In genomic region chr15:79903963-79904362, GRCm38 (mm10) we compare ENCODE assay signal across 26 mouse cellular contexts.
"Had no signal": no experiment of that assay in that cellular context is flagged by ENCODE, and none has a peak within 500 bp of the region (broad histone marks: within the 10 kb centered on the region; RNA-seq: fewer than 3 reads in every experiment).

No protein-coding gene starts in this region.

- H3K36me3 ChIP-seq: heart, embryonic 15.5 days; hindbrain, embryonic 13.5 days; hindbrain, embryonic 15.5 days; limb, embryonic 10.5 days had no signal

- H3K27me3 ChIP-seq: heart, embryonic 15.5 days; hindbrain, embryonic 13.5 days; hindbrain, embryonic 15.5 days; liver, embryonic 13.5 days had no signal

- H3K9ac ChIP-seq: heart, embryonic 13.5 days; heart, embryonic 15.5 days; hindbrain, embryonic 13.5 days; hindbrain, embryonic 15.5 days; kidney, embryonic 15.5 days; limb, embryonic 12.5 days; liver, embryonic 13.5 days had no signal

- H3K4me2 ChIP-seq: heart, embryonic 11.5 days; heart, embryonic 13.5 days; heart, embryonic 15.5 days; hindbrain, embryonic 13.5 days; hindbrain, embryonic 15.5 days; kidney, embryonic 15.5 days; limb, embryonic 12.5 days; liver, embryonic 13.5 days had no signal

- H3K4me3 ChIP-seq: heart, adult 2 months; heart, embryonic 13.5 days; heart, embryonic 15.5 days; hindbrain, embryonic 13.5 days; hindbrain, embryonic 15.5 days; kidney, embryonic 15.5 days; layer of hippocampus, adult 2 months; left cerebral cortex, adult 2 months; limb, embryonic 10.5 days; limb, embryonic 12.5 days; liver, embryonic 13.5 days had no signal

- H3K4me1 ChIP-seq: heart, embryonic 13.5 days; heart, embryonic 15.5 days; hindbrain, embryonic 13.5 days; hindbrain, embryonic 15.5 days; kidney, embryonic 15.5 days; limb, embryonic 12.5 days had no signal

- ATAC-seq: hindbrain, postnatal 0 days; intestine, embryonic 16.5 days had no signal

- H3K9me3 ChIP-seq: heart, embryonic 13.5 days; heart, embryonic 15.5 days; hindbrain, embryonic 13.5 days; hindbrain, embryonic 15.5 days; kidney, embryonic 15.5 days; limb, embryonic 10.5 days; limb, embryonic 12.5 days; liver, embryonic 13.5 days had no signal

- H3K27ac ChIP-seq: heart, adult 2 months; heart, embryonic 13.5 days; heart, embryonic 15.5 days; hindbrain, embryonic 13.5 days; hindbrain, embryonic 15.5 days; hindbrain, postnatal 0 days; kidney, embryonic 15.5 days; kidney, postnatal 0 days; layer of hippocampus, adult 2 months; left cerebral cortex, adult 2 months; limb, embryonic 10.5 days; limb, embryonic 12.5 days; liver, embryonic 13.5 days had no signal

- DNase-seq: gastrocnemius, postnatal 14 days; gastrocnemius, postnatal 36 days; heart, adult 11 months; heart, adult 2 months; heart, postnatal 14 days; heart, postnatal 36 days; kidney, adult 11 months; kidney, adult 2 months; kidney, adult 9 months; kidney, postnatal 14 days; kidney, postnatal 36 days; liver; liver, embryonic 13.5 days had no signal
